Mouse (Mus musculus): Measurements from ENCODE around the gene Wdr34. TPM values are rescaled to one million over a fixed set of nuclear protein-coding genes. Genes with fewer than 3 reads are reported as not detected.
A peak's percentile ranks its signal among the peaks of the same experiment; 100 is the strongest.

Wdr34 gene
- 10 to 100 TPM; 15.2 to 15.8 TPM for total RNA-seq (2021)

- peak; percentile 99 for DNase-seq
Measured at GRCm38 (mm10) chr2:30048699-30049388, at the start of gene Wdr34. TSS of gene Wdr34 (minus strand) at chr2:30048881.

GRCm38 (mm10) chr2:30095882-30096527 lies 47.3 kb upstream of the Wdr34 start:
- DNase-seq = peak; percentile 69

- no peak for DNase-seq
Measured at GRCm38 (mm10) chr2:30094208-30094588, 45.5 kb upstream of the Wdr34 start.

- DNase-seq = peak; percentile 92
Measured at GRCm38 (mm10) chr2:30093471-30094207, 45.0 kb upstream of the Wdr34 start, which contains the start of gene Zdhhc12. TSS of gene Zdhhc12 (minus strand) at chr2:30093648.

GRCm38 (mm10) chr2:30092280-30092918 lies 43.7 kb upstream of the Wdr34 start:
- no peak for DNase-seq

- DNase-seq = no peak
Measured at GRCm38 (mm10) chr2:30091521-30091920, 42.8 kb upstream of the Wdr34 start.

- DNase-seq = no peak
Measured at GRCm38 (mm10) chr2:30087310-30087709, 38.6 kb upstream of the Wdr34 start.

GRCm38 (mm10) chr2:30084632-30085031 lies 36.0 kb upstream of the Wdr34 start:
- DNase-seq = no peak

- no peak for DNase-seq
Measured at GRCm38 (mm10) chr2:30084113-30084512, 35.4 kb upstream of the Wdr34 start.

- no peak for DNase-seq
Measured at GRCm38 (mm10) chr2:30080181-30080800, 31.6 kb upstream of the Wdr34 start.

- DNase-seq = no peak
Measured at GRCm38 (mm10) chr2:30078760-30079159, 30.1 kb upstream of the Wdr34 start.

GRCm38 (mm10) chr2:30078349-30078712 lies 29.6 kb upstream of the Wdr34 start:
- DNase-seq = peak; percentile 57

GRCm38 (mm10) chr2:30077502-30078348 lies 29.0 kb upstream of the Wdr34 start, which contains the start of gene Pkn3:
TSS of gene Pkn3 (plus strand) at chr2:30077684.
- DNase-seq = peak; percentile 93

- no peak for DNase-seq
Measured at GRCm38 (mm10) chr2:30076959-30077358, 28.3 kb upstream of the Wdr34 start.

- no peak for DNase-seq
Measured at GRCm38 (mm10) chr2:30076439-30076838, 27.8 kb upstream of the Wdr34 start.

GRCm38 (mm10) chr2:30075625-30076024 lies 26.9 kb upstream of the Wdr34 start:
- no peak for DNase-seq

GRCm38 (mm10) chr2:30073285-30073684 lies 24.6 kb upstream of the Wdr34 start:
- no peak for DNase-seq

GRCm38 (mm10) chr2:30072875-30073274 lies 24.2 kb upstream of the Wdr34 start:
- DNase-seq = no peak

- no peak for DNase-seq
Measured at GRCm38 (mm10) chr2:30067962-30068361, 19.3 kb upstream of the Wdr34 start.

GRCm38 (mm10) chr2:30067031-30067888 lies 18.6 kb upstream of the Wdr34 start:
- DNase-seq = peak; percentile 63

Measured in heart, postnatal 4 days (tissue).